Mouse (Mus musculus) embryonic facial prominence, embryonic 13.5 days (tissue): Measurements from ENCODE around the gene Hist2h2be. TPM values are rescaled to one million over a fixed set of nuclear protein-coding genes. Genes with fewer than 3 reads are reported as not detected.
"Not testable (repeated sequence)": the region's sequence is repeated elsewhere in the genome, so short reads cannot be mapped to it uniquely, and the experiment has no call there.

Source experiments
- ATAC-seq: fragments of 200-750 bp; cut with Nextera tagmentation; 2 replicates; pipeline ENCODE4 v1.8.0; 2017; ENCODE audit warnings: low read depth; ENCODE audit not compliant: insufficient number of reproducible peaks, insufficient read depth, low FRiP score, low TSS enrichment
- H3K27ac ChIP-seq: fragments of 300-500 bp; sonication (generic); 2 replicates; pipeline ENCODE4 v1.5.1; 2015; ENCODE audit warnings: moderate library complexity, mild to moderate bottlenecking, inconsistent platforms
- H3K27me3 ChIP-seq: fragments of 300-500 bp; sonication (generic); 2 replicates; pipeline ENCODE4 v1.6.1; 2015; ENCODE audit warnings: mild to moderate bottlenecking, inconsistent platforms
- H3K36me3 ChIP-seq: fragments of 300-500 bp; sonication (generic); 2 replicates; pipeline ENCODE4 v1.6.1; 2015; ENCODE audit warnings: mild to moderate bottlenecking, inconsistent platforms
- H3K4me1 ChIP-seq: fragments of 300-500 bp; sonication (generic); 2 replicates; pipeline ENCODE4 v1.6.1; 2015; ENCODE audit warnings: inconsistent platforms
- H3K4me2 ChIP-seq: fragments of 300-500 bp; sonication (generic); 2 replicates; pipeline ENCODE4 v1.6.1; 2015; ENCODE audit warnings: moderate library complexity, mild to moderate bottlenecking, inconsistent platforms
- H3K4me3 ChIP-seq: fragments of 300-500 bp; sonication (generic); 2 replicates; pipeline ENCODE4 v1.5.1; 2015; ENCODE audit warnings: mild to moderate bottlenecking, inconsistent platforms
- H3K9ac ChIP-seq: fragments of 300-500 bp; sonication (generic); 2 replicates; pipeline ENCODE4 v1.6.1; 2015; ENCODE audit warnings: mild to moderate bottlenecking, inconsistent platforms
- H3K9me3 ChIP-seq: fragments of 300-500 bp; sonication (generic); 2 replicates; pipeline ENCODE4 v1.6.1; 2016; ENCODE audit warnings: inconsistent platforms
- WGBS: fragments of 180-500 bp; shearing (Covaris S2); methylation state at CpG from one replicate; pipeline ENCODE4 v1.1.7; 2015; ENCODE audit warnings: mixed read lengths; 5-methylcytosine and 5-hydroxymethylcytosine counted together
- polyA plus RNA-seq: library from polyadenylated mRNA; unstranded; fragments of >200 nt; fragmentation: Nextera tagmentation; extraction: Ambion mirVana; gene quantifications from 2 replicates; pipeline ENCODE4 v1.2.1, GENCODE M21; 2015

Hist2h2be gene
- polyA plus RNA-seq, 1 experiment from 2014 or later = 8.7 TPM

DNA sequence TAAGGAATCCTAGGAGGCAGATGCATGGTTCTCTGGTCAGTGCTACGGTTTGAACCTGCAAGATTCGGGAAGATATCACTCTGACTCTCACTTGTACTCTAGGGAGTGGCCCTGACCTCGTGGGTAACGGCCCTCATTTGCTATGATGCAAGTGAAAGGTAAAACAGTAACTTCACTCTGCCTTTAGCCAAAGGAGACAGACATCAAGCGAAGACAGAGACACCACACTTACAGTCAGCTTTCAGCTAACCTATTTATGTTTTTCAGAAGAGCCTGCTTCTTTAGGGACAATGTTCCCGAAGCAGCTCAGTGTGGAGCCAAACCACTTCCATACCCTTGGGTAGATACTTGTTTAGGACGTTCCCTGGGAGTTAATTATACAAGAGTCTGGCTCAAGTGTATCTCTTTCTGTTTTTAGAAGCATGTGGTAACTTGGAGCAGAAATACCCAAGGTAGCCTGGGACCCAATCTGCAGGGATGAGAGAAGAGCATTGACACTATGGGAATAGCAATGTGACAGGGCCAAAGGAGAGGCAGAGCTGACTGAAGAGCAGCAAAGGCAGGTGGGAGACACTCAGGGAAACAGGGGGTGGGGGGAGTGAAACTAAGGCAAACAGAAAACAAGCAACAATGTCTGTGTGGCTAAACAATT lies 23.1 kb downstream of the Hist2h2be start:
- peaks cover 38% of the 10 kb centered on the region for H3K4me1 ChIP-seq
- no peak for ATAC-seq
- 78% methylated on average over 7 of the region's 7 CpGs for WGBS

DNA sequence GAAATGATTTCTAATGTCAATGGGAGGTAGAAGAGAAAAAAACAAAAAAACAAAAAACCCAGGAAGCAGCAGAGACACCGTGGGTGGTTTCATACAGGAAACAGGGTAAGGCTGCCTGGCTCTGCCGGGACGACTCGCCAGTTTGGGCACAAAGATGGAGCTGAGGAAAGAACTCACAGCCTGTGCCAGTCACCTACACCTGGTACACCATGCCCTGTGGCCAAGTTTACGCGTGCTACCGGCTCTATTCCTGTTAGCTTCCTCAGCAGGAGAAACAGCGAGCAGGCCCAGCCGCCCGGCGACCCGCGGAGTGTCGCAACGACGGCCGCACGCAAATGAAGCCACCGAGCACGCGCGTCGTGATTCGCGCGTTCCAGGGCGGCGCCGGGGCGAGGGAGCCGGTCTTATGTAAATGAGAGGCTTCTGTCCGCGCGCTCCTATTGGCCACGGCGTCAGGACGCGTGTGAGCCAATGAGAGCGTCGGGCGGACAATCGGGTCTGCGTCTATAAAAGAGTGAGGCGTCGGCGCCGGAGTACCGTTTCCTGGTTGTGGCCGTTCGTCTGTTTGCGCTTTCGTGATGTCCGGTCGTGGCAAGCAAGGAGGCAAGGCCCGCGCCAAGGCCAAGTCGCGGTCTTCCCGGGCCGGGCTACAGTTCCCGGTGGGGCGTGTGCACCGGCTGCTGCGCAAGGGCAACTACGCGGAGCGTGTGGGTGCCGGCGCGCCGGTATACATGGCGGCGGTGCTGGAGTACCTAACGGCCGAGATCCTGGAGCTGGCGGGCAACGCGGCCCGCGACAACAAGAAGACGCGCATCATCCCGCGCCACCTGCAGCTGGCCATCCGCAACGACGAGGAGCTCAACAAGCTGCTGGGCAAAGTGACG lies 24.3 kb downstream of the Hist2h2be start, which contains the start of gene Hist2h2aa1:
Gene Hist2h2aa1 (plus strand): TSS at position 495 of the 884 bp plus-strand sequence.
- H3K27me3 ChIP-seq, H3K36me3 ChIP-seq, H3K9me3 ChIP-seq: not testable (repeated sequence)
- Histone ChIP-seq H3K4me2 (peak within 1 kb of the TSS; percentile 62), H3K4me3 (peak within 1 kb of the TSS; percentile 51), H3K9ac (peak within 1 kb of the TSS; percentile 76), H3K4me1 (peaks cover 41% of the 10 kb centered on the region), H3K27ac (peak within 1 kb of the TSS; percentile 98)
- under 1% methylated on average over 40 of the region's 88 CpGs for WGBS
- ATAC-seq = peak; percentile 89

More for the DNA sequence above, 23.1 kb downstream of the Hist2h2be start:
- Histone ChIP-seq H3K9me3 (no peaks in the 10 kb centered on the region), H3K9ac (peak overlapping the region; percentile 76), H3K27me3 (no peaks in the 10 kb centered on the region), H3K27ac (peak overlapping the region; percentile 98), H3K36me3 (no peaks in the 10 kb centered on the region), H3K4me2 (peak overlapping the region; percentile 62), H3K4me3 (peak overlapping the region; percentile 51)

DNA sequence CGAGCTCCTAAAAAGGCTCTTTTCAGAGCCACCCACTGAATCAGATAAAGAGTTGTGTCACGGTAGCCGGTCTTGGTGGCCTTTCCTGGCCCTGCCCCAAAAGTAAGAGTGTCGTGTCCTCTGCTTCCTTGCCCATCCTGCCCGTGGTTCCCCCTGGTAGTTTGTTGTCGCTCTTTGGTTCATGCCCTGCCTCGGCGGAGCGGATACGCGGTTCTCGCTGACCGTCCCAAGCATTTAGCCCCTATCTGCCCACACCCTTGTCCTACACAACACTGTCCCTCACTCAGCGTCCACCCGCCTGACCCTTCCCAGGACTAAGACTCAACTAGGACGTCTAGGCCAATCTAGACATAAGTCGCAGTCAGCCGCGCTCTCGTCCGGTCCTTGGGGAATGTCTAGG lies 25.1 kb downstream of the Hist2h2be start:
- not testable (repeated sequence) for H3K27me3 ChIP-seq, H3K9ac ChIP-seq, H3K36me3 ChIP-seq, H3K9me3 ChIP-seq, ATAC-seq
- Histone ChIP-seq H3K4me1 (peaks cover 44% of the 10 kb centered on the region), H3K4me3 (peak overlapping the region; percentile 39), H3K27ac (peak overlapping the region; percentile 81; the same call in 1 of the 2 replicates), H3K4me2 (peak overlapping the region; percentile 41; the same call in 1 of the 2 replicates)
- 0% methylated on average over 10 of the region's 21 CpGs for WGBS

DNA sequence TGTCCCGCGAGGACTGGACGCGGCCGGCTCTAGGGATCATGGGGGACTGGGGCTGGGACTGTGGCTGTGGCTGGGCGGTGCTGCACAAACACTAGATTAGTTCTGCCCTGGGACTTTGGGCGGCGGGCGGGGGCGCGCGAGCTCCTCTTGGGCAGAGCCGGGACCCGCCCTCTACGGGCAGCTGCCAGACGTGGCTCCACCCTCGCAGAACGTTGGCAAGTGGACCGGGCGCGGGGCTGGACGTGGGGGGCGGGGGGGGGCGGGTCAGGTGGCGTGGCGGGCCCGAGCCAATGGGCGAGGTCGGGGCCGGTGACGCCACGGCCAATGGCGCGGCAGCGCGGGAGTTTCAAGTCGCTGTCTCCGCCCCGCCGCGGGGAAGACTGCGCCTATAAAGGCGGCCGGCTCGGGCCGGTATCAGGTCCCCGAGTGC lies 25.5 kb downstream of the Hist2h2be start, which contains the start of gene Hist2h3c1:
Gene Hist2h3c1 (plus strand): TSS at position 259 of the 430 bp plus-strand sequence.
- H3K27me3 ChIP-seq, H3K9me3 ChIP-seq, H3K36me3 ChIP-seq: not testable (repeated sequence)
- peaks cover 44% of the 10 kb centered on the region for H3K4me1 ChIP-seq
- H3K9ac ChIP-seq = peak within 1 kb of the TSS; percentile 69
- peak; percentile 94 for ATAC-seq
- peak within 1 kb of the TSS; percentile 81 for H3K27ac ChIP-seq
- WGBS = 0% methylated on average over 13 of the region's 47 CpGs
- peak within 1 kb of the TSS; percentile 60 for H3K4me2 ChIP-seq
- H3K4me3 ChIP-seq = peak within 1 kb of the TSS; percentile 43

DNA sequence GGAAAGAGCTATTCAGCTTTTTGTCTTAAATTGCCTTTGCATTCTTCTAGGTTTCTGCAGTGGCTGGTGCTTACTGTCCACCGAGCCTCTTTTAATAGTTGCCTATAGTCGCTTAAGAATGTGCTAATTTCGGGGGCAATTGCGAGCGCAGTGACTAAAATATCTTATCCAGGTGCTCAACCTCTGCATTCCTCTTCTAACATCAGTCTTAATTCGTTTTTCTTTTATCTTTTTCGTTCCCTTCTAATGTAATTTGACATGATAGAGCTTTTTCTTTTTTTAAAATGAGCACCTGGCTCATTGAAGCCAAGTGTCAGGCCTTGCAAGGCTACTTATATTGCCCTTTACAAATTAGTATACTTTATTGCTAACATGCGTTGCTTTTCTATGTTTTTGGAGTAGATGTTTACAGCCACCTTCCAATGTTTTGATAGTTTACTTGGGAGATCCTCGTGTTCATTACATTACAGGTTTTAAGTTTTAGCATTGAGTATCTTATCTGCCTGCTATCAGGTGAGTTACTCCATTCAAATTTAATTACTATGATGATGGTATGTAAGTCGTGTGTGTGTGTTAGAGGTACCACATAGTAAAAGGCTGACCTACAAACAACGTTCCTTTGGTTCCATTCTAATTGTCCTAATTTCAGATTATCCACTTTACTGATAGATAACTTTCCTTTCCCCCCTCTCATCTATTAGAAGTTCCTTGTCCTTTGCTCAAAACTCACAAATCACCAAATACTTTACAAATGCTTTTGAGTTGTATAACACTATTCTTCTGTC lies 26.6 kb downstream of the Hist2h2be start:
- Histone ChIP-seq H3K36me3 (no peaks in the 10 kb centered on the region), H3K4me1 (peaks cover 41% of the 10 kb centered on the region), H3K4me3 (peak overlapping the region; percentile 43), H3K27me3 (no peaks in the 10 kb centered on the region), H3K27ac (peak overlapping the region; percentile 78), H3K9me3 (no peaks in the 10 kb centered on the region), H3K9ac (peak overlapping the region; percentile 69), H3K4me2 (peak overlapping the region; percentile 60)
- ATAC-seq = no peak
- 1% methylated on average over 11 of the region's 11 CpGs for WGBS

DNA sequence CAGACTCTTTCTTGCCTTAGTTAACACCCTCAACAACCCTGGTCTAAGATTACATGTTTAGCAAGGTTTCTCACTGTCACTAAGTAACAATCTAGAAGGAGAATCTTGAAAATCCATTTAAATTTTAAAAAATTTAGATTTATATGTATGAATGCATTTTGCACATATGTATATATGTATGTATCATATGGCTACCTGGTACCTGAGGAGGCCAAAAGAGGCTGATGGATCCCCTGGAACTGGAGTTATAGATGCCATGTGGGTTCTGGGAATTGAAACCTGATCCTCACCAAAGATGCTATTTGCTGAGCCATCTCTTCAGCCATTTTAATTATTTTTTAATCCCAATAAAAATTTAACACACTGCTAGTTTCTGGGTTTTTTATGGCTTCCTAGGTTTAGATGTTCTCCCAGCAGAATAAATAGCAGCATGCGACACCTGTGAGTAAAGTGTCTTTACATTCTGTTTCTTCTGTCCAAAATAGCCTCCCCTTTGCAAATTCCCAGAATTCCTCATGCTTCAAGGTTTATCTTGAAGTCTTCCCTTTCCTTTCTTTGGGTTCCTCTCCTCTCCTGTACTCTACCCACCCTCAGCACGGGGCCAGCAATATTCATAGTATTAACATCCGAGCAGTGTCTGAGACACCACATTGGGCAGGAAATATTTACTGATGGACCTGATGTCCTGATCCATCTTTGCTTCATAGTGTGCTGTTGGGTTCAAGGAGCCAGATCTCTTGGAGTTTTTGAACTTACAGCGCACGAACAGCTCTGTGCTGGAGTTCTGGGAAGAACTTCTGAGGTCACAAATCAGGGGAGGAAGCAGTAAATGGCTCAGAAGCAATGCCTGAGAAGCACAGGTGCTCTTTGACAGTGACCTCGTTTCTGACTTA lies 27.5 kb downstream of the Hist2h2be start:
- 51% methylated on average over 6 of the region's 6 CpGs for WGBS
- Histone ChIP-seq H3K27ac (peak overlapping the region; percentile 78), H3K9ac (0 out of 2 replicates have a peak overlapping the region, but pooled peaks have one; percentile 44)

DNA sequence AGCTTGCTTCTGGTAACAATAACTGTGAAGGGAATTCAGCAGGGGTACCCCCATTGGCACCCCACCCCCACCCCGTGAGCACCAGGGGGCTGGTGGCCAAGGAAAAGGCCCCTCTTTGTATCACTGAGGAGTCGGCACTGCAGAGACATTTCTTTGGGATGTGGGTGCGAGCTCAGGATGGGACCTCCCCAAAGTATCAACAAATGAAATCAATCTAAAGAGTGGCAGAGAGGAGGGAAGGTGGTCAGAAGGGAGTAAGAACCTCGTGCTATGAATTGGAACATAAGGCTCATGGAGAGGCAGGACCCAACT lies 28.1 kb downstream of the Hist2h2be start:
- 60% methylated on average over 4 of the region's 4 CpGs for WGBS
- no peaks in the 10 kb centered on the region for H3K27me3 ChIP-seq
- no peak for ATAC-seq
- peaks cover 32% of the 10 kb centered on the region for H3K4me1 ChIP-seq
- peak overlapping the region; percentile 60 for H3K4me2 ChIP-seq
- no peaks in the 10 kb centered on the region for H3K9me3 ChIP-seq
- H3K36me3 ChIP-seq = no peaks in the 10 kb centered on the region
- H3K4me3 ChIP-seq = peak overlapping the region; percentile 43; the same call in 1 of the 2 replicates
- no peak overlapping the region for H3K9ac ChIP-seq
- peak overlapping the region; percentile 28; the same call in 1 of the 2 replicates for H3K27ac ChIP-seq

More for the DNA sequence above, 27.5 kb downstream of the Hist2h2be start:
- ATAC-seq = no peak
- H3K4me2 ChIP-seq = peak overlapping the region; percentile 60
- H3K27me3 ChIP-seq = no peaks in the 10 kb centered on the region
- no peaks in the 10 kb centered on the region for H3K9me3 ChIP-seq
- H3K36me3 ChIP-seq = no peaks in the 10 kb centered on the region
- peaks cover 38% of the 10 kb centered on the region for H3K4me1 ChIP-seq
- H3K4me3 ChIP-seq = peak overlapping the region; percentile 43

DNA sequence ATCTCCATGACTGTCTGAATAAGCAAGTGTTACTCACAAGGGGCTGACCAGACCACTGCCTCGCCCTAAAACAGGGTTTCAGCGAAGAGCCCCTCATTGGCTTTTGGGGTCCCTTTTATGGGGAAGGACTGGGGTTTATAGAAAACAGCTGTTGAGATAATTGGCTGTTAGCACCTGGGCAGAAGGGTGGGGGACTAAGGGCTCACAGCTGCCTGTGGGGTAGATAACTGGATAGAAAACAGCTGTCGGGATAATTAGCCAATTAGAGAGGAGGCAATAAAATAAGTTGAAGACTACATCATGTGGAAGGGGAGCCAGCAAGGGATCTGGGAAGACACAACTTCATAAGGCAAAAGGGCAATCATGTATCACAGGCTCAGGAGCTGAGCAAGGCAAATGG lies 30.0 kb downstream of the Hist2h2be start:
- peaks cover 25% of the 10 kb centered on the region for H3K4me1 ChIP-seq
- no peaks in the 10 kb centered on the region for H3K9me3 ChIP-seq
- H3K4me2 ChIP-seq = no peak overlapping the region
- H3K27ac ChIP-seq = no peak overlapping the region
- no peak overlapping the region for H3K4me3 ChIP-seq
- no peaks in the 10 kb centered on the region for H3K36me3 ChIP-seq
- H3K9ac ChIP-seq = no peak overlapping the region
- no peak for ATAC-seq
- H3K27me3 ChIP-seq = no peaks in the 10 kb centered on the region
- 47% methylated on average over 3 of the region's 3 CpGs for WGBS

DNA sequence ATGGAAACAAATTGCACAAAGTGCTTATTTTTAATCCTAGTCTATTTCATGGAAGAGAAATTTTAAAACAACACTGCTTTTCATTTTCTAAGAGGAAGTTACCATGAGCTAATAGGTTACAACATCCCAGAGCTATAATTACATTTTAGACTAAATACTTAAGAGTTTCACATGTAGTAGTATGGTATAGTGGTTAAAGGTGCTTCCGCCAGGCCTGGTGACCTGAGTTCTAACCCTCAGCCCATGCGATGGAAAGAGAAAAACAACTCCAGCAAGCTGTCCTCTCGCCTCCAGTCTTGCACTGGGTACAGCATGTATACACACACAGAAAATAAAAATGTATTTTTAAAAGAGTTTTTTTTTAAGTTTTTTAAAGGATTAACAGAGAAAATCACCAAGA lies 30.9 kb downstream of the Hist2h2be start:
- H3K4me1 ChIP-seq = peaks cover 25% of the 10 kb centered on the region
- 84% methylated on average over 3 of the region's 3 CpGs for WGBS
- H3K36me3 ChIP-seq = no peaks in the 10 kb centered on the region

DNA sequence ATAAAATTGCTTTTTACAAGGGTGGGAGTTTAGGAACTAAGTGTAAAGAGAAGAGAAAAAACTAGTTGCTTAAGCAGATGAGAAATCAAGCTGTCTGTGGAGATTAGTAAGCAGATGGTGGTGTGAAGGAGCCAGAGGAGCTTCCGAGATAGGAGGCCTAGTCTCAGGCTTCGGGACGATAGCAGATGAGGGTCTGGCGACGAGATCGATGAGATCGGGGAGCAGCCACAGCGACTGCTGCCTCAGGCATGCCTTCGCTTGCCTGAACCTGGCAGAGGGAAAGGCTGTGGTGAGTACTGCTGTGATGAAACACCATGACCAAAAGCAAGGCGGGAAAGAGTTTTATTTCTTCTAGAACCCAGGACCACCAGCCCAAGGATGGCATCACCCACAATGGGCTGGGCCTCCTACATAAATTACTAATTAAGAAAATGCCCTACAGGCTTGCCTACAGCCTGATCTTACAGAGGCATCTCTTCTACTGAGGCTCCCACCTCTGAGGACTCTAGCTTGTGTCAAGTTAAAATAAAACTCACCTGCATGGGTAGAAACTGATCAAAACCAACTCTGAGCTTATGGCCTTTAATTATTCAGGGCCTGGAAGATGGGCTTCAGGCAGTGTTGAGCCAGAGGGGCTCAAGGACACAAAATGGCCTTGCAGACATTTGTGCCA lies 33.9 kb downstream of the Hist2h2be start:
- Histone ChIP-seq H3K4me3 (no peak overlapping the region), H3K4me2 (no peak overlapping the region)

More for the DNA sequence above, 30.9 kb downstream of the Hist2h2be start:
- no peak overlapping the region for H3K4me3 ChIP-seq
- H3K27ac ChIP-seq = no peak overlapping the region
- no peak for ATAC-seq
- H3K4me2 ChIP-seq = no peak overlapping the region
- no peak overlapping the region for H3K9ac ChIP-seq
- no peaks in the 10 kb centered on the region for H3K9me3 ChIP-seq
- H3K27me3 ChIP-seq = no peaks in the 10 kb centered on the region

More for the DNA sequence above, 33.9 kb downstream of the Hist2h2be start:
- no peaks in the 10 kb centered on the region for H3K36me3 ChIP-seq
- peaks cover 5% of the 10 kb centered on the region; the same call in 1 of the 2 replicates for H3K4me1 ChIP-seq
- 51% methylated on average over 10 of the region's 10 CpGs for WGBS
- no peak overlapping the region for H3K27ac ChIP-seq
- no peaks in the 10 kb centered on the region for H3K9me3 ChIP-seq
- no peak overlapping the region for H3K9ac ChIP-seq
- H3K27me3 ChIP-seq = no peaks in the 10 kb centered on the region
- no peak for ATAC-seq
